In the genomic region with DNA sequence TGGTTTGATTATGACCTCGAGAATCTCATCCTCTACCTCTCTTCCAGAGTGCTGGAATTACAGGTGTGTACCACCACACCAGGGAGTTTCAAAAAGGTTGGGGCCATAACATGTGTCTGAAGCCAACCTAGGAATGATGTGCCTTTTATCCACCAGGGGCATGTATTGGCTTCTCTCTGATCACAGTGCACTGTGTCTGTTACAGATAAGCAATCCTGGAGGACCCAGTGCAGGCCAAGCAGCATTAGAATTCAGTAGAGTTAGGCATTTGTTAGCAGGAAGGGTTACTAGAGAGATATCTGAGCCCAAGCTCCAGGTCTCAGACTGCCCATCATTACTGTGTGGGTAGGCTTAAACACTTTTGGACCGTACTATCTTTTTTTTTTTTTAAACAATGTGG, we compare ENCODE assay signal across 22 mouse cellular contexts.
"Had no signal": no experiment of that assay in that cellular context is flagged by ENCODE, and none has a peak within 500 bp of the region (broad histone marks: within the 10 kb centered on the region; RNA-seq: fewer than 3 reads in every experiment).

No protein-coding gene starts in this region.

- H3K27ac ChIP-seq: kidney, postnatal 0 days; layer of hippocampus, adult 2 months; left cerebral cortex, adult 2 months; limb, embryonic 12.5 days; limb, embryonic 15.5 days; midbrain, embryonic 10.5 days; midbrain, embryonic 13.5 days; neural tube, embryonic 13.5 days; stomach, embryonic 15.5 days had no signal

- H3K36me3 ChIP-seq: limb, embryonic 12.5 days; limb, embryonic 15.5 days; midbrain, embryonic 10.5 days; midbrain, embryonic 13.5 days; neural tube, embryonic 13.5 days; stomach, embryonic 15.5 days had no signal

- DNase-seq: kidney, adult 2 months; kidney, postnatal 25 days; layer of hippocampus, postnatal 36 days; lung, adult 2 months; lung, postnatal 14 days; lung, postnatal 4 days; retina, postnatal 1 day; right cerebral cortex, postnatal 25 days; spleen, adult 18-20 months; thymus, postnatal 25 days had no signal

- ATAC-seq: intestine, postnatal 0 days; midbrain, embryonic 13.5 days; midbrain, embryonic 16.5 days had no signal

- H3K9me3 ChIP-seq: limb, embryonic 12.5 days; limb, embryonic 15.5 days; midbrain, embryonic 10.5 days; midbrain, embryonic 13.5 days; neural tube, embryonic 13.5 days; stomach, embryonic 15.5 days had no signal

- H3K4me1 ChIP-seq: limb, embryonic 12.5 days; limb, embryonic 15.5 days; stomach, embryonic 15.5 days had no signal

- H3K9ac ChIP-seq: limb, embryonic 12.5 days; limb, embryonic 15.5 days; midbrain, embryonic 13.5 days; neural tube, embryonic 13.5 days; stomach, embryonic 15.5 days had no signal

- H3K4me3 ChIP-seq: layer of hippocampus, adult 2 months; left cerebral cortex, adult 2 months; limb, embryonic 12.5 days; limb, embryonic 15.5 days; midbrain, embryonic 10.5 days; midbrain, embryonic 13.5 days; myocyte; neural tube, embryonic 13.5 days; stomach, embryonic 15.5 days had no signal

- H3K4me2 ChIP-seq: limb, embryonic 12.5 days; limb, embryonic 15.5 days; midbrain, embryonic 13.5 days; neural tube, embryonic 13.5 days; stomach, embryonic 15.5 days had no signal
